Mouse (Mus musculus) lung, postnatal 4 days (tissue): ENCODE data around the gene Lekr1.
"Not testable (repeated sequence)": the region's sequence is repeated elsewhere in the genome, so short reads cannot be mapped to it uniquely, and the experiment has no call there.

ENCODE experiments used
- DNase-seq, 2 experiments: peaks; one replicate each; pipeline ENCODE4 v3.0.0; 2021

The Lekr1 gene

GRCm38 (mm10) chr3:65769666-65770065 lies 103.6 kb downstream of the Lekr1 start:
- DNase-seq: not testable (repeated sequence)

- DNase-seq: no peak
Measured at GRCm38 (mm10) chr3:65773910-65774309, 107.9 kb downstream of the Lekr1 start.

GRCm38 (mm10) chr3:65775096-65775495 lies 109.1 kb downstream of the Lekr1 start:
- no peak for DNase-seq

GRCm38 (mm10) chr3:65782246-65782645 lies 116.2 kb downstream of the Lekr1 start:
- DNase-seq: no peak

GRCm38 (mm10) chr3:65790076-65790685 lies 124.2 kb downstream of the Lekr1 start:
- DNase-seq: no peak

- no peak for DNase-seq
Measured at GRCm38 (mm10) chr3:65793561-65793960, 127.5 kb downstream of the Lekr1 start.

GRCm38 (mm10) chr3:65794711-65795110 lies 128.7 kb downstream of the Lekr1 start:
- no peak for DNase-seq

- DNase-seq: no peak
Measured at GRCm38 (mm10) chr3:65797345-65798137, 131.5 kb downstream of the Lekr1 start.

GRCm38 (mm10) chr3:65800962-65801361 lies 134.9 kb downstream of the Lekr1 start:
- no peak for DNase-seq

- DNase-seq: no peak
Measured at GRCm38 (mm10) chr3:65802185-65802584, 136.2 kb downstream of the Lekr1 start.

GRCm38 (mm10) chr3:65802868-65803267 lies 136.8 kb downstream of the Lekr1 start:
- DNase-seq: peak; percentile 17 to 56

- DNase-seq: no peak
Measured at GRCm38 (mm10) chr3:65814881-65815280, 148.9 kb downstream of the Lekr1 start.

- no peak for DNase-seq
Measured at GRCm38 (mm10) chr3:65816012-65816411, 150.0 kb downstream of the Lekr1 start.

- no peak for DNase-seq
Measured at GRCm38 (mm10) chr3:65818597-65818996, 152.6 kb downstream of the Lekr1 start.

GRCm38 (mm10) chr3:65819841-65820240 lies 153.8 kb downstream of the Lekr1 start:
- DNase-seq: no peak

- no peak for DNase-seq
Measured at GRCm38 (mm10) chr3:65824886-65825285, 158.9 kb downstream of the Lekr1 start.

- no peak for DNase-seq
Measured at GRCm38 (mm10) chr3:65826716-65827115, 160.7 kb downstream of the Lekr1 start.

- DNase-seq: no peak
Measured at GRCm38 (mm10) chr3:65827400-65827799, 161.4 kb downstream of the Lekr1 start.

- DNase-seq: no peak
Measured at GRCm38 (mm10) chr3:65828020-65828419, 162.0 kb downstream of the Lekr1 start.

GRCm38 (mm10) chr3:65829230-65829629 lies 163.2 kb downstream of the Lekr1 start:
- DNase-seq: peak; percentile 62 to 75

- no peak for DNase-seq
Measured at GRCm38 (mm10) chr3:65829943-65830483, 164.0 kb downstream of the Lekr1 start.

- DNase-seq: peak; percentile 20 to 32
Measured at GRCm38 (mm10) chr3:65830801-65831200, 164.8 kb downstream of the Lekr1 start.

- peak; percentile 15 to 51 for DNase-seq
Measured at GRCm38 (mm10) chr3:65832398-65832797, 166.4 kb downstream of the Lekr1 start.

- DNase-seq: no peak
Measured at GRCm38 (mm10) chr3:65836435-65836834, 170.4 kb downstream of the Lekr1 start.
